Mouse (Mus musculus) lung, postnatal 0 days (tissue): ENCODE measurements around the gene Cnpy3.

Source experiments
- CTCF ChIP-seq: IDR thresholded peaks from 2 replicates; pipeline ENCODE4 v1.5.1; 2016; ENCODE audit warnings: antibody characterized with exemption, mild to moderate bottlenecking
- EP300 ChIP-seq: IDR thresholded peaks from 2 replicates; pipeline ENCODE4 v1.6.1; 2016; ENCODE audit warnings: antibody characterized with exemption, mild to moderate bottlenecking, control low read depth

DNA sequence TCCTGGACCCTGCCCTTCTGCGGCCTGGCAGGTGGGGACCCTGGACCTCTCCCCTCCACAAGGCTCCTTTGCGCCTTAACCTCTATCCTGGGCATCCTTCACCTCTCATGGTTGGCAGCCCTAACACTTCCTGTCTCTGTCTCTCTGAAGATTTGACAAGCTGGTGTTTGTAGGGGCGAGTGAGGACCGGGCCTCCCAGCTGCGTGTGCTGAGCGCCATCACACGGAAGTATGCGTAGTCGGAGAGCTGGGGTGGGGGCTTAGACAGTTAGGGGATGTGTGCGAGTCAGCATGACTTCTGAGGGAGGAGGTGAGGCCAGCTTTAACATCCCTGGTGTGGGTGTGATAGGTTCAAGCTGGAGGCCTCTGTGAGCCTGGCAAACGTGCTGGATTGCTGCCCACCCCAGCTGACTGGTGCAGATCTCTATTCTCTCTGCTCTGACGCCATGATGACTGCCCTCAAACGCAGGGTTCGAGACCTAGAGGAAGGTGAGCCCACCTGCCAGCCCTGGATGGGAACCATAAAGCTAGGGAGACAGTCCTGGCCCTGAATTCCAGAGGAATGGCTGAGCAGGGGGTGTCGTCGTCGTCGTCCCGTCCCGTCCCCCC, 27.4 kb downstream of the Cnpy3 start:
- TF ChIP-seq CTCF = no peak
- no peak for TF ChIP-seq EP300
